Mouse (Mus musculus): Measurements from ENCODE around the gene Syt5.

Gene Syt5

GRCm38 (mm10) chr7:4499034-4499433, 48.3 kb downstream of the Syt5 start:
- DNase-seq (ENCODE audit: low spot score in 2 of 2) = no peak

DNA sequence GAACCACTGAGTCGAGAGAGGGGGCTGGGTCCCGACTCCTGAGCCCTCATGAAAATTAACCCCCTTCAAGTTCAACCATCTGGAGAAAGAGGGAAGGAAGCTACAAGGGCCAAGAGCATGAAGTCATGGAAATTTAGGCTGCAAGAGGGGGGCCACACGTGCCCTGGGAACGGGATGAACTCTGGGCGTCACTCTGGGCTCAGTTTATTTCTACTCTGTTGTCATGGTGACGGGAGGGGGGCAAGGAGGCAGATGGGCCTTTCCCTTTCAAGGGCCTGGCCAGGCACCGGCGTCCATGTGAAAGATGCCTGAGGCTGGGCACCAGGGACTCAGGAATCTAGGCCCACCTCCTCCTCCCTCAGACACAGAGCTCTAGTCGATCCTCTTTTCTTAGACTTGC, 49.1 kb downstream of the Syt5 start:
- no peak for DNase-seq (ENCODE audit: low spot score in 2 of 2)

DNA sequence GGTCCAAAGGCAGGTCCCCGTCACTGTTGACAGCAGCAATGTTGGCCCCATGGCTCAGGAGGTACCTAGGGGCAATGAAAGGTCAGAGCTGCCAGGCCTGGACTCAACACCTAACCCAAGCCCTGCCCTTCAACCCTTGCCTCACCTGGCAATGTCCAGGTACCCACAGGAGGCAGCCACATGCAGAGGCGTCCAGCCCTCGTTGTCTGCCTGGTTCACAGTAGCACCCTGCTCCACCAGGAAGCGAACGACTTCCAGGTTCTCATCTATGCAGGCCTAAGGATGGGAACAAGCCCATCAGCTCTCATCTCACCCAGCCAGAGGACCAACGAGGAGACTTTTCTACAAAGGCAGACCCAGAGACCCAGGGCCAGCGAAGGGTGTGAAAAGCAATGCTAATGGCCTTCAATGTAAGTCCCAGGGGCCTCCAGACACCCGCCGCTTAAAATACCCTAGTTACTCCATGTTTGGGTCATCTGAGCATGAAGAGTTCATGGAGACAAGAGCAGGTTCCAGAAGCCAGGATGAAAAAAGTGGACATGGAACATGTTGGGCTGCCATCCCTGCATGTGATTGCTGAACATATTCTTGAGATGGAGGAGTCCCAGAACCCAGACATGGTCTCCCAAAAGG, 50.0 kb downstream of the Syt5 start:
- DNase-seq (ENCODE audit: low spot score in 2 of 2) = no peak

DNA sequence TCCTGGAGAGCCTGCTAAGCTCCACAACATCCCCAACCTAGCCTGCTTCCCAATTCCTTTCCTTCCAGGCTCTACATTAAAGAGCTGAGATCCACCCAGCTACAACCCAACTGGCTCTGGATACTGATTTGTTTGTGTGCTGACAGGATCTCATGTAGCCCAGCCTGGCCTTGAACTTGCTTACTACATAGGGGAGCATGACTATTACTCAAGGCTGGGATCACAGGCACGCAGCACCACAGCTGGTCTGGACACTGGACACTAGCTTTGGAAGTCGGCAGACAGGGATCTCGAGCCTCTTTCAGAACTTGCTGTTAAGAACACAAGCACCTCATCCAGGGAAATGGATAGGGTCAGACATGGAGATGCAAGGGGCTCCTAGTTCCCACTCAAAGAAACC, 50.9 kb downstream of the Syt5 start:
- DNase-seq (ENCODE audit: low spot score in 2 of 2) = no peak

DNA sequence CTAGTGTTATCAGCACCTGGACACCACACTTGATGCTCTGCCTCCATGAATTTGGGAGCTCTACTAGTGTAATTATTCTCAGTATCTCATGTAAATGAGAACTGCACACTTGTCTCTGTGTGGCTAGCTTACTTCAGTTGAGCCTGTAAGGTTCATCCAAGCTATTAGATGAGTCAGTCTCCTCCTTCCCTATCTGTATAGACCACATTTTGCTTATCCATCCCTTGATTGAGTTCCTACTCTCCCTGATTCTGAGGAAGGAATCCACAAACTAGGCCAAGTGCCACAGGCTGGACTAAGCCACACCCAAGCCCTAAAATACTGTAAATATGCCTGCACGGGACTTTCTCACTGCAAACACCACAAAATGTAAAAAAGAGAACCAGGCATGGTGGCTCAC, 53.4 kb downstream of the Syt5 start:
- DNase-seq (ENCODE audit: low spot score in 2 of 2) = no peak

GRCm38 (mm10) chr7:4492284-4493224, 54.8 kb downstream of the Syt5 start:
- DNase-seq (ENCODE audit: low spot score in 2 of 2) = peak in 1 of 2 experiments; percentile 34

DNA sequence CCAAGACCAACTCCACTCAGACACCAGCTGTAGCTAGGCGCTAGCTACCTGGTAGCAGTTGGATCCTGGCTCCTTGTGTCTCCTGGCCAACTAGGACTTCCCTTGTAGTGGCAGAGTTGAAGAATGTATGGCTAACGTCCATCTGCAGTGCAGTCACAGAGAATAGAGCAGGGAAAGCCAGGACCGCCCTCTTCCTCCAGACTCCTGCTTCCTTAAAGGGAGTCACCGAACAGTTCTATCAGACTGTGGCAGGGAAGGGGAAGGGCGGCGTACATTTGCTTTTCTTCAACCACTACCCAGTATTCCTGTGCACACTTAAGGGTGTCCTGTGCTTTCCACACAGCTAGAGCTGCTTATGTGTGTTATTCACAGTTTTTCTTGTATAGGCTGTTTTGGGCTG, 56.0 kb downstream of the Syt5 start:
- DNase-seq (ENCODE audit: low spot score in 2 of 2) = no peak
